Mouse (Mus musculus): ENCODE measurements around the gene Vmn2r111. TPM values are rescaled to one million over a fixed set of nuclear protein-coding genes. Genes with fewer than 3 reads are reported as not detected.
"Not testable (repeated sequence)": the region's sequence is repeated elsewhere in the genome, so short reads cannot be mapped to it uniquely, and the experiment has no call there.

Vmn2r111 gene
- not detected for total RNA-seq (2021)
- long read RNA-seq, experiment 1, result 0 reads
- long read RNA-seq, experiment 2, result 0 reads

DNA sequence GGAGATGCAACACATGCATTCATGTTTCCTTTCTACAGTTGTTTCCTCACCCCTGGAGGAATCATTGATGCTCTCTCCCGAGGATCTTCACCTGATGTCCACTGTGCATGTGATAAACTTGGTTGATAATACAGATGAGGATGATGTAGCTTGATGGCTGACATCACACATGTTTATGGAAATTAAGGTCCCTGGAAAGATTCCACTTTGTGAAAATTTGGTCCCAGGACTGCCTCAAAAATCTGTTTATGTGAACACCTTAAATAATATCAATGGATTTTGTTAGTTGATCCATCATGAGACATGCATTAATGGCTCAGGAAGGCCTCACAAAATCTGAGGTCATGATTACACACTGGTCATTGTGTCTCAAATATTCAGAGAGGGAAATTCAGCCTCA is at the start of gene Vmn2r111:
Vmn2r111 (minus strand) TSS at position 101 of the 400 bp plus-strand sequence.
- intact Hi-C loops (cut with DNase I); DNase-seq: not testable (repeated sequence)

DNA sequence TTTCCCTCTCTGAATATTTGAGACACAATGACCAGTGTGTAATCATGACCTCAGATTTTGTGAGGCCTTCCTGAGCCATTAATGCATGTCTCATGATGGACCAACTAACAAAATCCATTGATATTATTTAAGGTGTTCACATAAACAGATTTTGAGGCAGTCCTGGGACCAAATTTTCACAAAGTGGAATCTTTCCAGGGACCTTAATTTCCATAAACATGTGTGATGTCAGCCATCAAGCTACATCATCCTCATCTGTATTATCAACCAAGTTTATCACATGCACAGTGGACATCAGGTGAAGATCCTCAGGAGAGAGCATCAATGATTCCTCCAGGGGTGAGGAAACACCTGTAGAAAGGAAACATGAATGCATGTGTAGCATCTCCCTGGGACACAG is 27.4 kb upstream of the Vmn2r111 start, which contains the start of gene Vmn2r112:
Vmn2r112 (plus strand) TSS at position 301 of the 400 bp plus-strand sequence.
- intact Hi-C loops (cut with DNase I); DNase-seq: not testable (repeated sequence)

DNA sequence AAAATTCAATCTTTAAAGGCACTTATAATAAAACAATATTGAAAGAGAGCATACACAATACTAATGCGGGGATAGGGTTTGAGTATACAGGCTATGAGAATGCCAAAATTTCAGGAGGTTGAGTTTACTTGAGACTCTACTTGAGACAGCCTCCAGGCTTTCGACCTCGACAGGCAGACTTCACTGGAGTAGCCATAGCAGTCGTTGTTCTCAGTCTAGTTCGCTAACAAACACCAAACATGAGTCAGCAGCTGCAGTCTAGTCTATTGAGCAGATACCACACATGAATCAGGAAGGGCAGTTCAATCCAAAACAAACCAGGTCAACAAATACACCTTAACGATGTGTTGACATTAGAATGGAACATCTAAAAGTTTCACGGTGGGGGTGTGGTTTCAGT is 52.8 kb downstream of the Vmn2r111 start:
- DNase-seq; intact Hi-C loops (cut with DNase I): not testable (repeated sequence)

DNA sequence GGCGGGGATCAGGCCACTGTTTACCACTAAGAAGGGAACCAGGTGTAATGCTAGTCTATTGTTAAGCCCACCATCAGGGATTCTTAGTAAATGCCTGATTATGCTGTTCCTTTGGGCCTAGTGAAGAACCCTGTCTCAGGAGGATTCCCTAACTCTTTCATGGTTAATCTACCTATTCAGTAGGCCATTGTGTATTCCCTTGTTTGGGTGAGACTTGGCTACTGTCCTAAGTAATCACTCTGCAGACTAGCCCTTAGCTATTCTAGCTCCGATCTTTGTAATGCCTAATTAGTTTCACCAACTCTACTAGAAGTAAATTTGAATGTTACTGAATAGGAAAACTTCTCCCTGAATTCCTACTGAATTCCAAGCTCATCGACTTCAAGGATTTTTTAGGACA is 53.2 kb downstream of the Vmn2r111 start:
- intact Hi-C loops (cut with DNase I); DNase-seq: not testable (repeated sequence)

DNA sequence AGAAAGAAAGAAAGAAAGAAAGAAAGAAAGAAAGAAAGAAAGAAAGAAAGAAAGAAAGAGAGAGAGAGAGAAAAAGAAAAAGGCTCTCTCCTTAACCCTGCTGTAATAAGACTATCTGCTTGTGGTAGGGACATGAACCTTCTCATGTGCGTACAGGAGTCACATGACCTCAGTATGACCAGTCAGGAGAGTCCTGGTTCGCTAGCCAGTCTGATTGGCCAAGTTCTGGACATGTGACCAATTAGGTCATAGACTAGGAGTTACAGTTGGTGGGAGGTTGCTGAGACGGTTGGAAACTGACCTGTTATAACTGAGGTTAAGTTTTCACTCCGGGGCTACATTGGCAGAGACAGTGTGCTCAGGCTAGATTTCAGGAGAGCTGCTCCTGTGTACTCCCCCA is 76.2 kb downstream of the Vmn2r111 start:
- no peak for DNase-seq
- intact Hi-C loops (cut with DNase I), result no loop called here

Other genes starting within 250 kb of the Vmn2r111 start
- gene Zfp944, start 212.1 kb downstream of the Vmn2r111 start, total RNA-seq (2021), result 1 to 10 TPM; 4.6 to 4.9 TPM
- gene Zfp758, start 212.0 kb downstream of the Vmn2r111 start, total RNA-seq (2021), result 1 to 10 TPM; 7.5 to 8.3 TPM
- 1 to 10 TPM; 3.3 to 3.8 TPM for gene Zfp946, start 149.3 kb downstream of the Vmn2r111 start, total RNA-seq (2021)
- gene Vmn2r112, start 27.5 kb upstream of the Vmn2r111 start, total RNA-seq (2021), result not detected